Mouse (Mus musculus): Measurements from ENCODE around the gene Blzf1. TPM values are rescaled to one million over a fixed set of nuclear protein-coding genes. Genes with fewer than 3 reads are reported as not detected.

Gene Blzf1
- polyA plus RNA-seq, 1 experiment from 2014 or later: 30.2 TPM

- WGBS: 87% methylated on average over 1 of the region's 1 CpGs
Observed at GRCm38 (mm10) chr1:164251438-164251837, 55.9 kb downstream of the Blzf1 start.

DNA sequence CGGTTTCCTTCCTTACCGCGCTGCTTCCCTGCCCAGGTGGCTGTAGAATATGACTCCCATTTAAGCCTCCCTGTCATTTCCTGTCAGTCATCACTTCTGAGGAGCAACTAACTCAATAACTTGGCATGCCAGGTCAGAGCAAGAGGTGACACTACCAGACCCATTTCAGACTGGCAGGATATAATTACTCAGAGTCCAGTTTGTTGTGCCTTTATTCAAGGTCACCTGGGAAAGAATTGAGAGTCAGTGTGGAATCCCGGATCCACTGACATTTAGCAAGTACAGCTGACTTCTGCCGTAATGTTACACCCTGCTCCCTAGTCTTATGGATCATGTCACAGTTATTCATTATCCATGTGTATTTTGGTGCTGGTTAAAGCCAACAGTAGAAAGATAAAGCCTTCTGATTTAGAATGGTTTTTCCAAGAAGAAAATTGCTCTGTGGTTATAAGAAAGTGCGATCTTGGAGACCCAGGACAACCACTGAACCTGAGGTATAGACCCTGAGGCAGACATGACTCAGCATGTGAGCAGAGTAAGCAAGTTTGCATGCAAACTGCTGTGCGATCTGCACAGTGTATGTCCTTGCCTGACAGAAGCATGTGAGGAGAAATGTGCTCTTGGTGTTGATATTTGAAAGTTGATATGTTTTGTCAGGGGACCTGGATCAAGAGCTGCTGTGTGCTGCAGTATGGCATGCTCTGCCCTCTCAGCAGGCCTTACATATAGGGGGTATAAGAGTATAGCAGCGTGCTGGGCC, 56.7 kb downstream of the Blzf1 start:
- H3K4me2 ChIP-seq (ENCODE audit: low read depth, low read length): peak overlapping the region; percentile 72
- H3K27ac ChIP-seq (ENCODE audit: low read length): no peak overlapping the region
- no peaks in the 10 kb centered on the region for H3K9me3 ChIP-seq (replicated peaks; ENCODE audit: control insufficient read depth, low read length)
- no peaks in the 10 kb centered on the region for H3K36me3 ChIP-seq (ENCODE audit: control insufficient read depth, insufficient read depth)
- peak overlapping the region; percentile 89 for H3K9ac ChIP-seq (ENCODE audit: low read length)
- ATAC-seq (replicated peaks; ENCODE audit: extremely low read depth, insufficient read depth, low FRiP score): no peak
- H3K27me3 ChIP-seq (ENCODE audit: control insufficient read depth, insufficient read depth, low read length): no peaks in the 10 kb centered on the region
- H3K4me1 ChIP-seq (ENCODE audit: control insufficient read depth, insufficient read depth, low read length): peaks cover 20% of the 10 kb centered on the region
- peak overlapping the region; percentile 92 for H3K4me3 ChIP-seq (ENCODE audit: low read length)
- WGBS: 48% methylated on average over 8 of the region's 8 CpGs

More at GRCm38 (mm10) chr1:164251438-164251837, 55.9 kb downstream of the Blzf1 start:
- H3K4me3 ChIP-seq (ENCODE audit: low read length): no peak overlapping the region
- H3K4me2 ChIP-seq (ENCODE audit: low read depth, low read length): no peak overlapping the region
- H3K36me3 ChIP-seq (ENCODE audit: control insufficient read depth, insufficient read depth): no peaks in the 10 kb centered on the region
- no peaks in the 10 kb centered on the region for H3K9me3 ChIP-seq (replicated peaks; ENCODE audit: control insufficient read depth, low read length)
- ATAC-seq (replicated peaks; ENCODE audit: extremely low read depth, insufficient read depth, low FRiP score): no peak
- no peaks in the 10 kb centered on the region for H3K27me3 ChIP-seq (ENCODE audit: control insufficient read depth, insufficient read depth, low read length)
- H3K4me1 ChIP-seq (ENCODE audit: control insufficient read depth, insufficient read depth, low read length): peaks cover 20% of the 10 kb centered on the region
- H3K27ac ChIP-seq (ENCODE audit: low read length): no peak overlapping the region
- no peak overlapping the region for H3K9ac ChIP-seq (ENCODE audit: low read length)

GRCm38 (mm10) chr1:164249332-164249711, 58.0 kb downstream of the Blzf1 start:
- Histone ChIP-seq H3K4me2 (ENCODE audit: low read depth, low read length) (peak overlapping the region; percentile 72), H3K9me3 (replicated peaks; ENCODE audit: control insufficient read depth, low read length) (no peaks in the 10 kb centered on the region), H3K9ac (ENCODE audit: low read length) (peak overlapping the region; percentile 89), H3K4me3 (ENCODE audit: low read length) (peak overlapping the region; percentile 92), H3K4me1 (ENCODE audit: control insufficient read depth, insufficient read depth, low read length) (peaks cover 20% of the 10 kb centered on the region), H3K36me3 (ENCODE audit: control insufficient read depth, insufficient read depth) (no peaks in the 10 kb centered on the region), H3K27ac (ENCODE audit: low read length) (peak overlapping the region; percentile 91), H3K27me3 (ENCODE audit: control insufficient read depth, insufficient read depth, low read length) (no peaks in the 10 kb centered on the region)
- no peak; the same call in 1 of the 2 replicates for ATAC-seq (replicated peaks; ENCODE audit: extremely low read depth, insufficient read depth, low FRiP score)
- WGBS: under 1% methylated on average over 33 of the region's 33 CpGs

GRCm38 (mm10) chr1:164248465-164249331, 58.6 kb downstream of the Blzf1 start, which contains the start of gene Slc19a2:
Slc19a2 (plus strand) TSS chr1:164249046.
- peak within 1 kb of the TSS; percentile 97 for H3K27ac ChIP-seq (ENCODE audit: low read length)
- WGBS: under 1% methylated on average over 70 of the region's 79 CpGs
- no peaks in the 10 kb centered on the region for H3K9me3 ChIP-seq (replicated peaks; ENCODE audit: control insufficient read depth, low read length)

DNA sequence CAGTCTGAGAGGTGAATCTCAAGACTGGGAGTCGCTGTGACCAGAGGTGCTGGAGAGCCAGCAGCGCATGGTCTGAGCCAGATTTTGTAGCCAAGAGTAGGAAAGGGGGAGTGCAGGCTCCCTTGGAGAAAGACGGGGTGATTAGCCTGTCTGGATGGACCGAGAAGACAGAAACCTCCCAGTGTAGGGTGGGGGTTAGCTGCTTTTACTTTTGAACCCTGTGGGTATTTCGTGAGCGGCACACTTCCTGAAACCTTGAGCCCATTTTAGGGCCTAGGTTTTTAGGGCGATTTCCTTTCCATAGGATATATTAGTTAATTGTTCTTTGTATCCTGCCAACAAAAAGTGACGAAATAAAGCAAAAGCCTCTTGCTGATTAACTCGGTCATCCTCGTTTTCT, 59.3 kb downstream of the Blzf1 start:
- Histone ChIP-seq H3K9ac (ENCODE audit: low read length) (peak overlapping the region; percentile 75), H3K4me1 (ENCODE audit: control insufficient read depth, insufficient read depth, low read length) (peaks cover 20% of the 10 kb centered on the region), H3K27me3 (ENCODE audit: control insufficient read depth, insufficient read depth, low read length) (no peaks in the 10 kb centered on the region), H3K36me3 (ENCODE audit: control insufficient read depth, insufficient read depth) (no peaks in the 10 kb centered on the region), H3K27ac (ENCODE audit: low read length) (peak overlapping the region; percentile 97), H3K9me3 (replicated peaks; ENCODE audit: control insufficient read depth, low read length) (no peaks in the 10 kb centered on the region), H3K4me3 (ENCODE audit: low read length) (peak overlapping the region; percentile 92), H3K4me2 (ENCODE audit: low read depth, low read length) (peak overlapping the region; percentile 67)
- 9% methylated on average over 10 of the region's 10 CpGs for WGBS
- no peak for ATAC-seq (replicated peaks; ENCODE audit: extremely low read depth, insufficient read depth, low FRiP score)

More at GRCm38 (mm10) chr1:164248465-164249331, 58.6 kb downstream of the Blzf1 start, which contains the start of gene Slc19a2:
- Histone ChIP-seq H3K36me3 (ENCODE audit: control insufficient read depth, insufficient read depth) (no peaks in the 10 kb centered on the region), H3K4me1 (ENCODE audit: control insufficient read depth, insufficient read depth, low read length) (peaks cover 20% of the 10 kb centered on the region), H3K9ac (ENCODE audit: low read length) (peak within 1 kb of the TSS; percentile 89), H3K4me2 (ENCODE audit: low read depth, low read length) (peak within 1 kb of the TSS; percentile 72), H3K27me3 (ENCODE audit: control insufficient read depth, insufficient read depth, low read length) (no peaks in the 10 kb centered on the region), H3K4me3 (ENCODE audit: low read length) (peak within 1 kb of the TSS; percentile 92)
- peak; percentile 94 for ATAC-seq (replicated peaks; ENCODE audit: extremely low read depth, insufficient read depth, low FRiP score)

DNA sequence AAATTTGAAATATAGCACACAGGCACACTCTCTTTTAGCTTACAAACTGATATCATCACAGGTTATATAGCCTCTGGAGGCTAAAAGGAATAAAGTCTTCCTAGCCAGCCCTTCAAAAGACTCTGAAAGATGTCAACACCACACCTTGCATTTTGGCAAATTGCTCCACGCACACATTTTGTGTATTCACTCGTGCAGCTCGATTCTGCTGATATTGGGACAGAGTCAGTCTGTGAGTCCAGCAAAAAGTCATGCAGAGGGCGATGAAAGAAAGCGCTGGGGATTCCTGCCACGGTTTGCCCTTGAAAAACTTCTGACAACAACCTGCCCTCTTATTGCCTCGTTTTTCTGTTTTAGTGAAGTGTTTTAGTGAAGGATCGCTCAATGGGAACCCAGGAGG, 59.8 kb downstream of the Blzf1 start:
- peak overlapping the region; percentile 97 for H3K27ac ChIP-seq (ENCODE audit: low read length)
- no peaks in the 10 kb centered on the region for H3K27me3 ChIP-seq (ENCODE audit: control insufficient read depth, insufficient read depth, low read length)
- no peaks in the 10 kb centered on the region for H3K9me3 ChIP-seq (replicated peaks; ENCODE audit: control insufficient read depth, low read length)
- H3K4me3 ChIP-seq (ENCODE audit: low read length): peak overlapping the region; percentile 92
- ATAC-seq (replicated peaks; ENCODE audit: extremely low read depth, insufficient read depth, low FRiP score): no peak
- peak overlapping the region; percentile 75 for H3K9ac ChIP-seq (ENCODE audit: low read length)
- 39% methylated on average over 8 of the region's 8 CpGs for WGBS
- peak overlapping the region; percentile 67 for H3K4me2 ChIP-seq (ENCODE audit: low read depth, low read length)
- H3K36me3 ChIP-seq (ENCODE audit: control insufficient read depth, insufficient read depth): no peaks in the 10 kb centered on the region
- H3K4me1 ChIP-seq (ENCODE audit: control insufficient read depth, insufficient read depth, low read length): peaks cover 20% of the 10 kb centered on the region

DNA sequence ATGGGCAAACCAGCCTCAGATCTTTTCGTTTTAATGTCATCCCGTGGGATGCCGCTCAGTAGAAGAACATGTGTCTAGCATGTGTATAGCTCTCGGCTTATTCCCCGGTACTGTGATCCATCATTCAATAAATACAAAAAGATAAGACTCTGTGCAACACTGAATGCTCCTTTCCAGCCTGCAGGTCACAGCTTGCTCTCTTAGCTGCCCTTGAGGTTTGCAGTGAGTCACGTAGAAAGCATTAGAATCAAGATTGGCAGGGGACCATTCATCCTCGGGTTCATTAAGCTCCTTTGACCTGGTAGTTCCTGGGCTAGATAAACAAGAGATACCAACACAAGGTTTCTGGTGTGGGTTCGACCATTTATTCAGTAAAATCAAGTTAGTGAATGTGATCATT, 64.5 kb downstream of the Blzf1 start:
- no peaks in the 10 kb centered on the region for H3K27me3 ChIP-seq (ENCODE audit: control insufficient read depth, insufficient read depth, low read length)
- H3K36me3 ChIP-seq (ENCODE audit: control insufficient read depth, insufficient read depth): no peaks in the 10 kb centered on the region
- H3K4me2 ChIP-seq (ENCODE audit: low read depth, low read length): no peak overlapping the region
- H3K9ac ChIP-seq (ENCODE audit: low read length): no peak overlapping the region
- peaks cover 4% of the 10 kb centered on the region; the same call in 1 of the 2 replicates for H3K4me1 ChIP-seq (ENCODE audit: control insufficient read depth, insufficient read depth, low read length)
- no peak overlapping the region for H3K27ac ChIP-seq (ENCODE audit: low read length)
- 0 out of 2 replicates have a peak, but pooled peaks cover 2% of the 10 kb centered on the region for H3K9me3 ChIP-seq (replicated peaks; ENCODE audit: control insufficient read depth, low read length)
- no peak overlapping the region for H3K4me3 ChIP-seq (ENCODE audit: low read length)
- 47% methylated on average over 8 of the region's 8 CpGs for WGBS
- ATAC-seq (replicated peaks; ENCODE audit: extremely low read depth, insufficient read depth, low FRiP score): no peak

DNA sequence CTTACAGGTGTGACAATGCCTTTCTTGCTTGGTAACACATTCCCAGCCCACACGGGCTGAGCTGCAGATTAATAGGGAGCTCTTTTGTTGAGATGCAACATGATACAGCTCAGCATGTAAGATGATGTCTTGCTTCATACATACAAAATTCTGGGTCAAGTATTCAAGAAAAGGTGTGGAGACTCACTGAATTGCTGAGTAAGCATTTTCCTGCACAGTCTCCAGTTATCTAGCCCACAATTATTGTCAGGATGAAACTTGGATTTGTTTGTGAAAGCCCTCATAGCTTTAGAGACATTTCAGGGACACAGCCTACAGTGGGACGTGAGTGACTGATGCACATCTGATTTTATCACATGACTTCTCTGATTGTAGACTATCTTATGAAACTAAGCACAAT, 65.8 kb downstream of the Blzf1 start:
- no peak overlapping the region for H3K4me2 ChIP-seq (ENCODE audit: low read depth, low read length)
- H3K27ac ChIP-seq (ENCODE audit: low read length): no peak overlapping the region
- 74% methylated on average over 2 of the region's 2 CpGs for WGBS
- H3K36me3 ChIP-seq (ENCODE audit: control insufficient read depth, insufficient read depth): no peaks in the 10 kb centered on the region
- H3K9ac ChIP-seq (ENCODE audit: low read length): no peak overlapping the region
- no peak for ATAC-seq (replicated peaks; ENCODE audit: extremely low read depth, insufficient read depth, low FRiP score)
- H3K4me3 ChIP-seq (ENCODE audit: low read length): no peak overlapping the region
- no peaks in the 10 kb centered on the region for H3K27me3 ChIP-seq (ENCODE audit: control insufficient read depth, insufficient read depth, low read length)
- no peaks in the 10 kb centered on the region for H3K4me1 ChIP-seq (ENCODE audit: control insufficient read depth, insufficient read depth, low read length)
- 0 out of 2 replicates have a peak, but pooled peaks cover 2% of the 10 kb centered on the region for H3K9me3 ChIP-seq (replicated peaks; ENCODE audit: control insufficient read depth, low read length)

All from heart, embryonic 16.5 days (tissue).